Mouse (Mus musculus): ENCODE measurements around the gene Tiam1. TPM values are rescaled to one million over a fixed set of nuclear protein-coding genes. Genes with fewer than 3 reads are reported as not detected.

The Tiam1 gene
- polyA plus RNA-seq, 1 experiment from 2014 or later = 12.8 TPM

DNA sequence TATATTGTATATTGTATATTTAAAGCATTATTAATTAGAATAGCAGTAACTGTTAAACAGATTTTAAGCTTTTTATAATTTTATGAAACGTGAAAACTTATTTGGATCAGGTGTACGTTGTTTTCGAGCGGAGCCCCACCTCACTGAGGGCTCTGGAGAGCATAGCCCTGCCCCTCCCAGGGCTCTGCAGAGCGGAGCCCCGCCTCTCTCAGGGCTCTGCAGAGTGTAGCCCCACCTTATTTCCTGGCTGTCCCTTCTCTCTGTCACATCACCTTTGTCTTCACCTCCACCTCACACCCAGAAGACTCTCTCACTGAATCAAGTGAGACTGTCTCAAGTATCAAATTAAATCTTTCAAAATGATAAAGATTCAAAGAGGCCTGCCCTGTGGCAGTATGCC, 171.6 kb downstream of the Tiam1 start:
- no peaks in the 10 kb centered on the region for H3K9me3 ChIP-seq (ENCODE audit: control insufficient read depth, low read length)
- no peaks in the 10 kb centered on the region for H3K36me3 ChIP-seq (ENCODE audit: control insufficient read depth, insufficient read depth, low read length)
- peak; percentile 49; the same call in 1 of the 2 replicates for ATAC-seq (ENCODE audit: low read depth)
- H3K27me3 ChIP-seq (ENCODE audit: control insufficient read depth, insufficient read depth, low read depth, low read length) = no peaks in the 10 kb centered on the region
- no peak overlapping the region for H3K27ac ChIP-seq (ENCODE audit: low read length)
- 74% methylated on average over 6 of the region's 6 CpGs for WGBS
- H3K4me1 ChIP-seq (replicated peaks; ENCODE audit: control insufficient read depth, insufficient read depth, low read length) = no peaks in the 10 kb centered on the region
- H3K4me2 ChIP-seq (ENCODE audit: low read depth, low read length) = no peak overlapping the region
- no peak overlapping the region for H3K9ac ChIP-seq (ENCODE audit: low read length)
- H3K4me3 ChIP-seq (ENCODE audit: low read length) = no peak overlapping the region

DNA sequence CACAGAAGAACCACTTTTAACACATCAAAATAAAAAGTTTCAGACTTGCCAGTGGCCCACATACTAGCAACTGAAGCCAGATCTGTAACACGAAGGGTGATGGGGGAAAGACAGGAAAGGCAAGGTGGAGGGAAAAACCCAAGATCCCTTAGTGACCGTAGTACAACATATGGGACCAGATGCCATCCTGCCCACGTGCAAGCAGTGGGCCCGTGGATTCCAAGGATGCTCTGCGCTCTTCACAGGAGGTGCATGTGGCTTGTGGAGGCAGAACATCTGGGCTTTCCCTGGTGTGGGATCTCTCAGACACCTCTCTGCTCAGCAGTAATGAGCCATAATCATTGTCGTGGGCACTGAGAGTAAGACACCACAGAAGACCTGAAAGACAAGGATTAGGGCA, 175.5 kb downstream of the Tiam1 start:
- no peak overlapping the region for H3K9ac ChIP-seq (ENCODE audit: low read length)
- no peak overlapping the region for H3K4me3 ChIP-seq (ENCODE audit: low read length)
- 69% methylated on average over 6 of the region's 6 CpGs for WGBS
- H3K4me1 ChIP-seq (replicated peaks; ENCODE audit: control insufficient read depth, insufficient read depth, low read length) = no peaks in the 10 kb centered on the region
- H3K4me2 ChIP-seq (ENCODE audit: low read depth, low read length) = no peak overlapping the region
- H3K27ac ChIP-seq (ENCODE audit: low read length) = no peak overlapping the region
- H3K36me3 ChIP-seq (ENCODE audit: control insufficient read depth, insufficient read depth, low read length) = no peaks in the 10 kb centered on the region
- ATAC-seq (ENCODE audit: low read depth) = no peak
- H3K9me3 ChIP-seq (ENCODE audit: control insufficient read depth, low read length) = no peaks in the 10 kb centered on the region
- no peaks in the 10 kb centered on the region for H3K27me3 ChIP-seq (ENCODE audit: control insufficient read depth, insufficient read depth, low read depth, low read length)

DNA sequence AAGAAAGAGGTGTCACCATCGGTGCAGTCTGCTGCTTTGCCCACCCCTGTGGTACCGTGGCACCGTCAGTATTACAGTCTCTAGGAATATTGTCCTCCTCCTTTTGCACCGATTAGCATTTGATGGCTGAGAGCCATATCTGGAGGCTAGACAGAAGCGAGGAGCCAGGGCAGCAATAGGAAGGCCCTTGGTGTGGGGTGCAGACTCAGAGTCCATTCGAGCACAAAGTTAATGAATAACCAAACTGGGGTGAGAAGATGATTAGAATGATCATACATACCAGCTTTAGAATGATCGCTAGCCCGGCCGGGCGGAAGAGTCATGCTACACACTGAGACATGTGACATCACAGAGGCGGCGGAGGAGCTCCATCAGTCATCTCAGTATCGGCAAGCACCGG, 180.7 kb downstream of the Tiam1 start:
- H3K9me3 ChIP-seq (ENCODE audit: control insufficient read depth, low read length) = no peaks in the 10 kb centered on the region
- WGBS = 91% methylated on average over 14 of the region's 14 CpGs
- ATAC-seq (ENCODE audit: low read depth) = no peak
- no peak overlapping the region for H3K9ac ChIP-seq (ENCODE audit: low read length)
- no peak overlapping the region for H3K4me3 ChIP-seq (ENCODE audit: low read length)
- H3K27ac ChIP-seq (ENCODE audit: low read length) = no peak overlapping the region
- H3K27me3 ChIP-seq (ENCODE audit: control insufficient read depth, insufficient read depth, low read depth, low read length) = no peaks in the 10 kb centered on the region
- H3K36me3 ChIP-seq (ENCODE audit: control insufficient read depth, insufficient read depth, low read length) = no peaks in the 10 kb centered on the region
- no peak overlapping the region for H3K4me2 ChIP-seq (ENCODE audit: low read depth, low read length)
- H3K4me1 ChIP-seq (replicated peaks; ENCODE audit: control insufficient read depth, insufficient read depth, low read length) = peaks cover 13% of the 10 kb centered on the region; the same call in 1 of the 2 replicates

DNA sequence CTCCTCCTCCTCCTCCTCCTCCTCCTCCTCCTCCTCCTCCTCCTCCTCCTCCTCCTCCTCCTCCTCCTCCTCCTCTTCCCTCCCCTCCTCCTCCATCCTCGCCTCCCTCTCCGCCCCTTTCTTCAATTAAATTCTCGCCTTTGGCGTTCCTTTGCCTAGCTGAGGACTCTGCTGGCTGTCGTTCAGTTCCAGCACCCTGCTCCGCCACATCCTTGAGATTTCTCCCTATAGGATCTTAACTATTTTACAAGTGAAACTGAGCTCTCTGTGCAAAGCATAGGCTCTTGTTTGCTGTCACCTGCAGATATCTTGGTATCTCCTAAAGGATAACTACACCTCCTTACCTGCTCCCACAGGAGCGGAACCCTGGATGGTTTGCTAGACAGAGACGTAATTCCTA, 182.7 kb downstream of the Tiam1 start:
- Histone ChIP-seq H3K9me3 (ENCODE audit: control insufficient read depth, low read length) (no peaks in the 10 kb centered on the region), H3K4me3 (ENCODE audit: low read length) (peak overlapping the region; percentile 53), H3K4me2 (ENCODE audit: low read depth, low read length) (peak overlapping the region; percentile 78), H3K27ac (ENCODE audit: low read length) (no peak overlapping the region), H3K27me3 (ENCODE audit: control insufficient read depth, insufficient read depth, low read depth, low read length) (no peaks in the 10 kb centered on the region), H3K4me1 (replicated peaks; ENCODE audit: control insufficient read depth, insufficient read depth, low read length) (peaks cover 13% of the 10 kb centered on the region; the same call in 1 of the 2 replicates), H3K9ac (ENCODE audit: low read length) (no peak overlapping the region), H3K36me3 (ENCODE audit: control insufficient read depth, insufficient read depth, low read length) (no peaks in the 10 kb centered on the region)
- peak; percentile 27; the same call in 1 of the 2 replicates for ATAC-seq (ENCODE audit: low read depth)
- WGBS = 11% methylated on average over 6 of the region's 8 CpGs

DNA sequence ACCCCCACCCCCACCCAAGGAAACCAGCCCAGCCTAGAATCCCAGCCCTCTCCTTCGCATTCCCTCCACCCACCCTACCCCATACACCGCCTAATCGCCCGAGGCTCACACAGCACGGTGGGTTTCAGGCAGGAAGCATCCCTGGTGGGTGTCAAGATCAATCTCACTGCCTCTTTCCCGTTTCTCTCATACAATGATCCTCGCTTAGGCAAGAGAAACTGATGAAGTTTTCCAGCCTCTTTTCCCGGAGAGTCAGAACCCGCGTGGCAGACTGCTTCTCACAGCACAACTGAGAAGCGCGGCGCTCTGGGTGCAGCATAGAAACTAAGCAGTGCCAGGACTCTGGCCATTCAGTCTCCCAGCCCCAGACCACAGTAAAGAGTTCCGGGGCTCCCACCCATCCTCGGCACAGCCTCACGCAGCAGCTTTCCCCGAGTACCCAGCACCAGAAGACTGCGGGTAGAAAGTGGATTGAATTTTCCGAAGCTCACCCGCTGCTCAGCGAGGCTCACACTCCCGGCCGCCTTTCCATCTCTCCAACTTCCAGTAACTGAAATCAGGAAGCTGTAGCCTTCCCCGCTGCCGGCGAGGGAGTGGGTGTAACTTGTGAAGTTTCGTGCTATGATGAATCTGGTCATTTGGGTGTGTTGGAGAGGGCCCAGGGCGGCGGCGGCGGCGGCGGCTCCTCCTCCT, 183.2 kb downstream of the Tiam1 start:
- H3K27ac ChIP-seq (ENCODE audit: low read length) = peak overlapping the region; percentile 16
- peak overlapping the region; percentile 53 for H3K4me3 ChIP-seq (ENCODE audit: low read length)
- under 1% methylated on average over 30 of the region's 33 CpGs for WGBS

DNA sequence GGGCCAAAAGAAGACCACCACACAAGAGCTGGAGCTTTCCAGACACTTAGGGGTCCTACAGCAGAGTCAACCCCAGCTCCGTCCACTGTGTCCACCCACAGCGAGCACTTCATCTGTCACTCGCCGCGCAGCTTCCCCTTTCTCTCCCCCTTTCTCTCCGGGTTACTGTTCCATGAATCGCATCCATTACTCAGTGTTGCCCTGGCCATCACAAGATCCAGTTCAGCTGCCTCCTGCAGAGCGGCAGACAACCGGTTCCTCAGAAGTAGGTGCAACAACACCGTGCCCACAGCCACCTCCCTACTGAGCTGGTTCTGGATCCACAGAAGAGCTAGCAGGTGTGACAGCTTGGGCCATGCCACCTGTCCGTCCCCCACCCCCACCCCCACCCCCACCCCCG, 184.6 kb downstream of the Tiam1 start:
- no peak overlapping the region for H3K27ac ChIP-seq (ENCODE audit: low read length)
- peaks cover 16% of the 10 kb centered on the region for H3K4me1 ChIP-seq (replicated peaks; ENCODE audit: control insufficient read depth, insufficient read depth, low read length)
- WGBS = 15% methylated on average over 12 of the region's 12 CpGs
- no peak overlapping the region for H3K4me3 ChIP-seq (ENCODE audit: low read length)
- no peaks in the 10 kb centered on the region for H3K36me3 ChIP-seq (ENCODE audit: control insufficient read depth, insufficient read depth, low read length)
- H3K9ac ChIP-seq (ENCODE audit: low read length) = no peak overlapping the region
- no peak for ATAC-seq (ENCODE audit: low read depth)
- H3K4me2 ChIP-seq (ENCODE audit: low read depth, low read length) = 0 out of 2 replicates have a peak overlapping the region, but pooled peaks have one; percentile 14
- H3K27me3 ChIP-seq (ENCODE audit: control insufficient read depth, insufficient read depth, low read depth, low read length) = no peaks in the 10 kb centered on the region
- no peaks in the 10 kb centered on the region for H3K9me3 ChIP-seq (ENCODE audit: control insufficient read depth, low read length)

More for the DNA sequence above, 183.2 kb downstream of the Tiam1 start:
- Histone ChIP-seq H3K9me3 (ENCODE audit: control insufficient read depth, low read length) (no peaks in the 10 kb centered on the region), H3K36me3 (ENCODE audit: control insufficient read depth, insufficient read depth, low read length) (no peaks in the 10 kb centered on the region), H3K27me3 (ENCODE audit: control insufficient read depth, insufficient read depth, low read depth, low read length) (no peaks in the 10 kb centered on the region), H3K9ac (ENCODE audit: low read length) (peak overlapping the region; percentile 58), H3K4me2 (ENCODE audit: low read depth, low read length) (peak overlapping the region; percentile 78), H3K4me1 (replicated peaks; ENCODE audit: control insufficient read depth, insufficient read depth, low read length) (peaks cover 13% of the 10 kb centered on the region; the same call in 1 of the 2 replicates)
- peak; percentile 66 for ATAC-seq (ENCODE audit: low read depth)

DNA sequence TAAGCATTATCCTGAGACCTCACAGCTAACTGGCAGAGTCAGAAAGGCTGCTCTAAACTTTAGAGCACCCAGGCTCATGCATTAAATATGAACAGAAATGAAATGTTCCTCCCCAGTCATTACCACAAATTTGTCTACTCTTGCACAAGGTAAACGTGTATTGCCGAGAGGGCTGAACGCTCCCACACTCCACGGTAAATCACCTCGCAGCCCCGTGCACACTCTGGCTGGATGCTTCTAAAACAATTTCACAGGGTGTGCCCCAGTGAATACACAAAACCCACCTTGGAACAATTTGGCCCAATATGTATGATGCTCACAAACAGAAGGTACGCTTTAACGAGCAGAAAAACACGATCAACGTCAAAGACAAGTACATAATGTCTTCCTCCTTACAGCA, 185.5 kb downstream of the Tiam1 start:
- no peak overlapping the region for H3K4me2 ChIP-seq (ENCODE audit: low read depth, low read length)
- H3K27ac ChIP-seq (ENCODE audit: low read length) = no peak overlapping the region
- H3K9ac ChIP-seq (ENCODE audit: low read length) = no peak overlapping the region
- 61% methylated on average over 10 of the region's 10 CpGs for WGBS
- H3K4me3 ChIP-seq (ENCODE audit: low read length) = no peak overlapping the region
- no peaks in the 10 kb centered on the region for H3K9me3 ChIP-seq (ENCODE audit: control insufficient read depth, low read length)
- ATAC-seq (ENCODE audit: low read depth) = no peak
- peaks cover 19% of the 10 kb centered on the region for H3K4me1 ChIP-seq (replicated peaks; ENCODE audit: control insufficient read depth, insufficient read depth, low read length)
- H3K27me3 ChIP-seq (ENCODE audit: control insufficient read depth, insufficient read depth, low read depth, low read length) = no peaks in the 10 kb centered on the region
- H3K36me3 ChIP-seq (ENCODE audit: control insufficient read depth, insufficient read depth, low read length) = no peaks in the 10 kb centered on the region

DNA sequence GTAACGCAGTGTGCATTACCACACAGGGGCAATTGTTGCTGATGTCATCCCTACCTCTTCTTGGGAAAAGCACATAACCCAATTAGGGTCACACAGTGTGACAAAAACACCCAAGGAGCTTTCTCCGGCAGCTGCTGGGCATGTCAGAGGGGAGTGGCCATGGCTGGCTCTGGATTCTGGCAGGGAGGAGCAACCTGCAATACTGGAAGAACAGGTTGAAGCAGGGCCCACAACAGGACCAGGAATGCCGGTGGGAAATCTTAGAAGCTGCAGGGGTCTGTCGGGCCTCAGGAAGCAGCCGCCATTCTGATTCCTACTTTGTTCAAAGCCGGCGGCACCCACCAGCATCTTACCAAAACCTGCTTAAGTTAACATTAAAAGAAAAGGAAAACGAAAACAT, 189.0 kb downstream of the Tiam1 start:
- H3K27ac ChIP-seq (ENCODE audit: low read length) = peak overlapping the region; percentile 2; the same call in 1 of the 2 replicates
- no peaks in the 10 kb centered on the region for H3K36me3 ChIP-seq (ENCODE audit: control insufficient read depth, insufficient read depth, low read length)
- peak; percentile 71 for ATAC-seq (ENCODE audit: low read depth)
- H3K27me3 ChIP-seq (ENCODE audit: control insufficient read depth, insufficient read depth, low read depth, low read length) = no peaks in the 10 kb centered on the region
- 0 out of 2 replicates have a peak overlapping the region, but pooled peaks have one; percentile 10 for H3K4me2 ChIP-seq (ENCODE audit: low read depth, low read length)
- H3K4me3 ChIP-seq (ENCODE audit: low read length) = no peak overlapping the region
- no peaks in the 10 kb centered on the region for H3K9me3 ChIP-seq (ENCODE audit: control insufficient read depth, low read length)
- no peak overlapping the region for H3K9ac ChIP-seq (ENCODE audit: low read length)
- WGBS = 55% methylated on average over 8 of the region's 8 CpGs
- peaks cover 23% of the 10 kb centered on the region for H3K4me1 ChIP-seq (replicated peaks; ENCODE audit: control insufficient read depth, insufficient read depth, low read length)

DNA sequence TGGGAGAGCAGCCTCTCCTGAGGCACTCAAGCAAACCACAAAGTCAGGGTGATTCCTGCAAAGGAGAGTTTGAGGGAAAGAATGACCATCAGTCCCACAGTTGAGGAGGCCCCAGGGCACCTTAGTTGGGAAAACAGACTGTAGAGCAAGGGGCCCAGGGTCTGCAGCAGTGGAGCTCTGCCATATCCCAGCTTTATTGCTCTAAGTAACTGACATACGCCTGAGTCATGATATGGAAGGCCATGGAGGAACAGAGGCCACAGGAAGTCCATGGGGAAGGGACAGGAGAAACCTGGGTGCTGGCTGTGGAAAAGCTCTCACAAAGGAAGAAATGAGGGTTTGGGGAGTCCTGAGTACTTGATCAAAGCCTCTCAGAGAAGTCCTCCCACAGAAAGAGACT, 189.5 kb downstream of the Tiam1 start:
- Histone ChIP-seq H3K4me1 (replicated peaks; ENCODE audit: control insufficient read depth, insufficient read depth, low read length) (peaks cover 23% of the 10 kb centered on the region), H3K4me3 (ENCODE audit: low read length) (no peak overlapping the region), H3K27ac (ENCODE audit: low read length) (peak overlapping the region; percentile 2; the same call in 1 of the 2 replicates), H3K9ac (ENCODE audit: low read length) (no peak overlapping the region), H3K36me3 (ENCODE audit: control insufficient read depth, insufficient read depth, low read length) (no peaks in the 10 kb centered on the region), H3K27me3 (ENCODE audit: control insufficient read depth, insufficient read depth, low read depth, low read length) (no peaks in the 10 kb centered on the region), H3K9me3 (ENCODE audit: control insufficient read depth, low read length) (no peaks in the 10 kb centered on the region), H3K4me2 (ENCODE audit: low read depth, low read length) (0 out of 2 replicates have a peak overlapping the region, but pooled peaks have one; percentile 10)
- ATAC-seq (ENCODE audit: low read depth) = no peak
- WGBS = 65% methylated on average over 1 of the region's 1 CpGs
